27 mouse cellular contexts compared by ENCODE assay signal in the genomic region with DNA sequence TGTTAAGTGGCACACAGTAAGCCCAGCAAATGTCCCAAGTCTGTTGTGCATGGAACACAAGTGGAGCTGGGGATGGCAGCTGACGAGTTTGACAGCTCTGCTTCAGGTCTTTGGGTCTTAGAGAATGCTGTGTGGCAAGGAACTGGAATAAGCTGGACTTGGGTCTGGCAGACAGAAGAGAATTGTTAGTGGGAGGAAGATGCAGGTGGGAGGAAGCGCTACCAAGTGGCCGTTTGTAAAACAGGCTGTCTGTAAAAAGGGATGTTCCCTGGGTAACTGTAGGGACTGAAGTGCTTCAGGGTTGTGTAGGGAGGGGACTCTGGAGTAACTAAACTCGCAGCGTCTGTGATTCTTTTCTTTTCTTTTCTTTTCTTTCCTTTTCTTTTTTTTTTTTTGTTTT. TPM values are rescaled to one million over a fixed set of nuclear protein-coding genes. Genes with fewer than 3 reads are reported as not detected.
DNase-seq lines count a peak whose midpoint lies in the region; ATAC-seq and TF ChIP-seq lines count a peak whose summit lies in the region.
"Had no signal": no experiment of that assay in that cellular context is flagged by ENCODE, and none has a peak within 500 bp of the region (broad histone marks: within the 10 kb centered on the region; RNA-seq: fewer than 3 reads in every experiment).

No protein-coding gene starts in this region.

- no peak overlapping the region for H3K27ac ChIP-seq in heart, postnatal 0 days (ENCODE audit: low read depth)
- no peak overlapping the region for H3K27ac ChIP-seq in heart, embryonic 12.5 days (ENCODE audit: poor library complexity, severe bottlenecking)
- H3K27ac ChIP-seq in layer of hippocampus, adult 2 months, result peak overlapping the region; percentile 58; the same call in 1 of the 2 replicates
- H3K27ac ChIP-seq in embryonic facial prominence, embryonic 14.5 days (replicated peaks; ENCODE audit: low read depth, low read length), result no peak overlapping the region
- H3K27ac ChIP-seq: embryonic facial prominence, embryonic 12.5 days; forebrain, embryonic 12.5 days; intestine, embryonic 15.5 days; limb, embryonic 10.5 days; liver, embryonic 13.5 days; stomach, embryonic 15.5 days had no signal

- WGBS in heart, postnatal 0 days, result 68% methylated on average over 5 of the region's 5 CpGs
- WGBS in heart, embryonic 12.5 days, result 67% methylated on average over 5 of the region's 5 CpGs
- WGBS in embryonic facial prominence, embryonic 14.5 days, result 64% methylated on average over 5 of the region's 5 CpGs

- H3K9ac ChIP-seq in heart, postnatal 0 days (replicated peaks; ENCODE audit: low read depth, low read length), result no peak overlapping the region
- no peak overlapping the region for H3K9ac ChIP-seq in heart, embryonic 12.5 days
- H3K9ac ChIP-seq in embryonic facial prominence, embryonic 14.5 days (ENCODE audit: low read depth, low read length), result 0 out of 2 replicates have a peak overlapping the region, but pooled peaks have one; percentile 25
- H3K9ac ChIP-seq: embryonic facial prominence, embryonic 12.5 days; forebrain, embryonic 12.5 days; forebrain, postnatal 0 days; intestine, embryonic 15.5 days; limb, embryonic 15.5 days; liver, embryonic 13.5 days; stomach, embryonic 15.5 days had no signal

- no peaks in the 10 kb centered on the region for H3K9me3 ChIP-seq in heart, postnatal 0 days (replicated peaks; ENCODE audit: control insufficient read depth, low read length)
- no peaks in the 10 kb centered on the region for H3K9me3 ChIP-seq in heart, embryonic 12.5 days (replicated peaks)
- H3K9me3 ChIP-seq in embryonic facial prominence, embryonic 14.5 days (ENCODE audit: control insufficient read depth, low read length), result no peaks in the 10 kb centered on the region
- H3K9me3 ChIP-seq: embryonic facial prominence, embryonic 12.5 days; forebrain, embryonic 12.5 days; intestine, embryonic 15.5 days; limb, embryonic 10.5 days; limb, embryonic 15.5 days; liver, embryonic 13.5 days; stomach, embryonic 15.5 days had no signal

- TF ChIP-seq CTCF in heart, postnatal 0 days (IDR thresholded peaks at IDR 0.05; ENCODE audit: low read depth), result 0 out of 2 replicates have a peak, but pooled peaks have one; percentile 2
- TF ChIP-seq CTCF in layer of hippocampus, adult 2 months (conservative IDR thresholded peaks at IDR 0.05), result peak; percentile 36

- peaks cover 12% of the 10 kb centered on the region; the same call in 1 of the 2 replicates for H3K36me3 ChIP-seq in heart, postnatal 0 days (replicated peaks; ENCODE audit: control insufficient read depth, insufficient read depth, low read length)
- peaks cover 20% of the 10 kb centered on the region for H3K36me3 ChIP-seq in heart, embryonic 12.5 days
- peaks cover 14% of the 10 kb centered on the region; the same call in 1 of the 2 replicates for H3K36me3 ChIP-seq in embryonic facial prominence, embryonic 14.5 days (ENCODE audit: control insufficient read depth, insufficient read depth, low read length)
- H3K36me3 ChIP-seq: embryonic facial prominence, embryonic 12.5 days; limb, embryonic 15.5 days had no signal

- H3K4me3 ChIP-seq in heart, postnatal 0 days (ENCODE audit: low read depth, low read length), result no peak overlapping the region
- H3K4me3 ChIP-seq in heart, embryonic 12.5 days, result no peak overlapping the region
- no peak overlapping the region for H3K4me3 ChIP-seq in layer of hippocampus, adult 2 months
- H3K4me3 ChIP-seq in embryonic facial prominence, embryonic 14.5 days (ENCODE audit: low read depth, low read length), result no peak overlapping the region
- H3K4me3 ChIP-seq: embryonic facial prominence, embryonic 12.5 days; erythroblast, embryonic 14.5 days; forebrain, embryonic 12.5 days; intestine, embryonic 15.5 days; limb, embryonic 10.5 days; limb, embryonic 15.5 days; liver, embryonic 13.5 days; stomach, embryonic 15.5 days had no signal

- DNase-seq in heart, postnatal 0 days (ENCODE audit: low spot score), result no peak
- DNase-seq in layer of hippocampus, adult 2 months (ENCODE audit: low spot score in 2 of 2), result no peak
- DNase-seq in layer of hippocampus, adult 9-11 months, result no peak
- DNase-seq in ZHBTc4 (ENCODE audit: low read depth, low spot score), result peak; percentile 54
- no peak for DNase-seq in embryonic facial prominence, embryonic 14.5 days (ENCODE audit: low spot score)
- DNase-seq: adrenal gland, adult 8-10 months; B cell, adult 2 months; cerebellum, adult 9-10 months; cerebellum, postnatal 36 days; forebrain, postnatal 0 days; gastrocnemius, postnatal 36 days; heart, adult 18-20 months; liver, embryonic 13.5 days; lung, adult 18-20 months; lung, postnatal 10 days; midbrain, embryonic 14.5 days; thymus, postnatal 14 days had no signal

- TF ChIP-seq EP300 in heart, postnatal 0 days (IDR thresholded peaks at IDR 0.05; ENCODE audit: low read depth), result no peak

- no peak overlapping the region for H3K4me2 ChIP-seq in heart, postnatal 0 days (ENCODE audit: low read depth, low read length)
- no peak overlapping the region for H3K4me2 ChIP-seq in heart, embryonic 12.5 days
- H3K4me2 ChIP-seq in embryonic facial prominence, embryonic 14.5 days (ENCODE audit: low read depth, low read length), result no peak overlapping the region
- H3K4me2 ChIP-seq: embryonic facial prominence, embryonic 12.5 days; forebrain, embryonic 12.5 days; intestine, embryonic 15.5 days; limb, embryonic 15.5 days; liver, embryonic 13.5 days; stomach, embryonic 15.5 days had no signal

- no peaks in the 10 kb centered on the region for H3K27me3 ChIP-seq in heart, postnatal 0 days (ENCODE audit: control insufficient read depth, insufficient read depth, low read length)
- H3K27me3 ChIP-seq in heart, embryonic 12.5 days (replicated peaks), result no peaks in the 10 kb centered on the region
- no peaks in the 10 kb centered on the region for H3K27me3 ChIP-seq in embryonic facial prominence, embryonic 14.5 days (replicated peaks; ENCODE audit: control insufficient read depth, insufficient read depth, low read length)
- H3K27me3 ChIP-seq: embryonic facial prominence, embryonic 12.5 days; forebrain, embryonic 12.5 days; intestine, embryonic 15.5 days; limb, embryonic 15.5 days; liver, embryonic 13.5 days; stomach, embryonic 15.5 days had no signal

- H3K4me1 ChIP-seq in heart, postnatal 0 days (ENCODE audit: control insufficient read depth, insufficient read depth), result peaks cover 31% of the 10 kb centered on the region
- peaks cover 76% of the 10 kb centered on the region for H3K4me1 ChIP-seq in heart, embryonic 12.5 days (replicated peaks)
- peaks cover 11% of the 10 kb centered on the region for H3K4me1 ChIP-seq in embryonic facial prominence, embryonic 14.5 days (ENCODE audit: control insufficient read depth, insufficient read depth, low read length)

- no peak for ATAC-seq in heart, postnatal 0 days (ENCODE audit: insufficient read depth, low read depth)
- no peak for ATAC-seq in heart, embryonic 12.5 days (ENCODE audit: insufficient number of reproducible peaks, low FRiP score)
- ATAC-seq in embryonic facial prominence, embryonic 14.5 days (ENCODE audit: low read depth), result no peak
- no peak for ATAC-seq in erythroid progenitor cell, adult 5-6 weeks (replicated peaks; ENCODE audit: low FRiP score, poor library complexity, severe bottlenecking)
- ATAC-seq: forebrain, postnatal 0 days; hindbrain, embryonic 16.5 days; intestine, embryonic 15.5 days had no signal

RNA-seq across cellular contexts. Expression of a gene that starts 32.4 kb away (rescaled TPM):
- total RNA-seq in heart, postnatal 0 days (2014; rRNA removed; ENCODE audit: low replicate concordance), result 131 and 177 TPM in 2 replicates
- 355 and 363 TPM in 2 replicates for polyA plus RNA-seq in heart, postnatal 0 days (2015; fragmentation: Nextera tagmentation; extraction: Ambion mirVana)
- 395 and 402 TPM in 2 replicates for polyA plus RNA-seq in heart, embryonic 12.5 days (2016; fragmentation: Nextera tagmentation; extraction: Ambion mirVana)
- total RNA-seq in layer of hippocampus, adult 2 months (2021), result 100 to 1,000 TPM; 374 to 416 TPM
- 293 and 299 TPM in 2 replicates for polyA plus RNA-seq in embryonic facial prominence, embryonic 14.5 days (2014; fragmentation: Nextera tagmentation; extraction: Ambion mirVana)
- 94.3 and 141 TPM in 2 replicates for total RNA-seq in erythroid progenitor cell, adult 5-6 weeks (2015; ENCODE audit: low replicate concordance)
- 29.4 and 35.6 TPM in 2 replicates for total RNA-seq in erythroid progenitor cell, adult 5-6 weeks (2017; ENCODE audit: low replicate concordance)
